Mouse (Mus musculus): ENCODE measurements at regions not wholly inside any gene's neighbourhood (a gene's known extent, or its start where the extent isn't known, plus 50 kb on each side); places are given as distances from the start of the nearest gene placed in this dataset.

- no peak for DNase-seq
Measured at GRCm38 (mm10) chr15:59173452-59174245, 284.6 kb downstream of the Gm49356 start.

DNA sequence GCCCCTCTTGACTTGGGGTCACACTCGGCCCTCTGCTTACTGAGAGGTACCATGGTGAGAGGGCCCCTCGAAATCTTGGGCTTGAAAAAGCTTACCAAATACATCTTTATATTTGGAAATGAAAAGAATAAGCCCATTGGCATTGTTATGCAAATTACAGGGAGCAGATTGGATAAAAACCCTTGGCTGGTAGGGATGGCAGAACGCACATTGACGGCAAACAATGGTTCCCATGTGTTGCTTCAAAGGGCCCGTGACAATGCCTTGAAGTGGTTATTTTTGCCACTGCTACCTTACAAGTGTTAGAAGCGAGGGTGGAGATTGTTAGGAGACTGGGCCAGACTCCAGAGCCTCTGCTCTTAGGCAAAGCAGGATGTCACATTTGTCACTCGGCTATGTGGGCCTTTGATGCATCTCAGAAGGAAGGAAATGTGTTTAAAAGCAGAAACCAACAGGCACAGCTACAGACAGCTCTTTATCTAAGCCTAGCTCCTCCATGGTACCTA, 285.2 kb downstream of the Gm49356 start:
- peak; percentile 54 for DNase-seq

- no peak for DNase-seq
Measured at GRCm38 (mm10) chr15:59174893-59175531, 285.9 kb downstream of the Gm49356 start.

GRCm38 (mm10) chr15:59180076-59180475, 291.0 kb downstream of the Gm49356 start:
- DNase-seq, result no peak

DNA sequence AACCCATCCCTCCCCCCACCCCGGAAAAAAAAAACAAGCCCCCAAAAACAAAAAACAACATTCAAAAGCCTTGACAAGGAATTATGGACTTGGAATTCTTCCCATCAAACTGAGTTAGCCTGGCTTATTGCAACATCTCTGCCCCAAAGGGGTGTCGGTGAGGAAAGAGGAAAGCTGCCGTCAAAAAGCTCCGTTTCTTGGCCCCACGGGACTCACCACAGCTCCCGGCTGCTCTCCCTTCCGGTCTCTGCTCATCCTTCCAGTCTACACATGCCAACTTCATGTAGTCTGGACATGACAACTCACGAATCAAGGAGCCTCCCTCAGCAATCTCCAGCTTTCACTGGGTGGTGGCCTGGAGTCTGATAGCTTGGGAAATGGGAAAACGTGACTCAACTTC, 295.4 kb downstream of the Gm49356 start:
- no peak for DNase-seq

GRCm38 (mm10) chr15:59187566-59187965, 298.5 kb downstream of the Gm49356 start:
- DNase-seq, result no peak

GRCm38 (mm10) chr15:59188371-59188770, 299.3 kb downstream of the Gm49356 start:
- DNase-seq, result no peak

DNA sequence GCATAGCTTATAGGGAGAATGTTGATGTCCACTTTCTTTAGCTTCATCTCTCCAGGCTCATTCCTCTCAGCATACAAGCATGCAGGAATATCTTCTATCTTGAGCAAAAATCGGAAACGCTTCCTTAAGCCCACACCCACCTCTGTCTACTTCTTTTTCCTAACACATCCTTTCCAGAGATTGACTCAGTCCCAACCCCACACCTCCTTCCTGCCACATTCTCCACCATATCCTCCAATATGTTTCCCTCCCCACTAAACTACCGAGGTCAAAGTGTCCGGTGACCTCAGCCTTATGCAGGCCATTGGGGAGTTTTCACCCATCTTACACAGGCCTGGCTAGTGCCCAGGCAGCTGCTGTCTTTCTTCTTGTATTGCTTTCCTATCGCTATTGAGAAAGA, 301.4 kb downstream of the Gm49356 start:
- no peak for DNase-seq

- DNase-seq, result no peak
Measured at GRCm38 (mm10) chr15:59194421-59194820, 305.3 kb downstream of the Gm49356 start.

DNA sequence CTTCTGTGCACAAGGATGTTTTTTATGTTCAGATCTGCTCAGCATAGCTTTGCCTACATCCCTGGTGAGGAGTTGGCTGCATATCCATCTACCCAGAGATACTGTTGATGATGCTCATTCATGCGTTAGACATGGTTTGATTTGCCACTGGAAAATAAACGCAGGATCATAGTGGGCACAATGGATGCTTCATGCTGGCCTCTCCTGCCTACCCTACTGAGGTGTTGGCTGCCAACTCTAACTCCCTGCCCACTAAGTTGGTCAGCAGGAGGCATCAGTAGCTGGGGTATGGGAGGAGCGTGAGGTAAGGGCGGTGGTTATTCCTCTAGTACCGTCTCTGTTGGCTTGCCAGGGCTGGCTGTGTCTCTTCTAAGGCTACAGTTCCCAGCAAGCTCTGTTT, 307.3 kb downstream of the Gm49356 start:
- no peak for DNase-seq

DNA sequence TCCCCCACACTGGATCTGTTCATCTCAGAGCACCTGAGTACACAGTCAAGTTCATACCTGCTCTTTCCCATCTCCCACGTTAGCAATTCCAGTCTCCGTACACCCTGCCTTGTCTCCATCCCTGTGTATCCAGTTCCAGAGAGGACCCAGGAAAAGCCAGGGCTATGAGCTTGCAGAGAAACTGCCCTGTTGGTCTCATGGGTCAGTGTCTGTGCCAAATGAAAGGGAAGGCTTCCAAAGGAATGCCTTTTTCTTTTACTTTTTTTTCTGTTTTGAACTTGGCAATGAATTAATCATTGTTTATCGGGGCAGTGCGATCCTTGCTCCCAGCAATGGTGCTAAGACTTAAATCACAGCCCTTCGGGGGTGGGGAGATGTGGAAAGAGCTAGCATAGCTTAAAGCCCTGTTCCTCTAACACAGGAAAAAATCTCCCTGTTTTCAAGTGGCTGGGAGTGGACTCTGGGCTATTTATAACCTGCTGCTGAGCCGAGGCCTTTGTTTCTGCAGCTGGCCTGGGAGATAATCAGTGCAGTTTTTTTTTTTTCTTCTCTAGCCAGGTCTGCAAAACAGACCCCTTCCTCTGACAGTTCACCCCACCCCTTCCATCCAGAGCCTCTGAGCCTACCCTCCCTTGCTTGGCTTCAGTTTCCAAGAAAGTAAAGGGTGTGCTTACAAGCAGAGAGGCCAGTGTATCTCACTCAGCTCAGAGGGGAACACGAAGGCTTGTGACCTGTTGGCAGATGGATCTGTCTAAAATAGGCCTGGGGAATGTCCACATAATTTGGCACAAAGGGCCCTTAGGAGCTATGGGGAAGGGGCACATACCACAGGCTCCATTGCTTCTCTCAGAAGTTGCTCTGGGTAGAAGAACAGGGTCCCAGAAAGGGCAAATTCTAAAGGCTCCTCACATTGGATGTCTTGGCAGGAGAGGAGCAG, 308.6 kb downstream of the Gm49356 start:
- no peak for DNase-seq

DNA sequence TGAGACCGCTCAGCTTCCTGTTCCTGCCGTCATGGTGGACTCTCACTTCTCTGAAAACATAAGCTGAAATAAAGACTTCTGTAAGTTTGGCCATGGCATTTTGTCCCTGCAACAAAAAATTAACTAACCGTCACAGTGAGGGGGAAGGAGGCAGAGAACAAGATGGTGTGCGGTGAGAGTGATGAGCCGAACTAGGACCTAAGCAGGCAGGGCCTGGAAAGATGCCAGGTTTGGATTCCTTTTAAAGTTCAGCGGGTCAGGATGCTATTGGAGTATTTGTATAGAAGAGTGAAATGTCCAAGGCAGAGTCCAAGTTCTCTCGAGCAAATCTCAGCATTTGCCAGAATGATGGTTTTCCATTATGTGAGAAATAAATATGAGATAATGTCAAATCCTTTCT, 312.3 kb downstream of the Gm49356 start:
- no peak for DNase-seq

GRCm38 (mm10) chr15:59201894-59202670, 313.0 kb downstream of the Gm49356 start:
- DNase-seq, result peak; percentile 26

DNA sequence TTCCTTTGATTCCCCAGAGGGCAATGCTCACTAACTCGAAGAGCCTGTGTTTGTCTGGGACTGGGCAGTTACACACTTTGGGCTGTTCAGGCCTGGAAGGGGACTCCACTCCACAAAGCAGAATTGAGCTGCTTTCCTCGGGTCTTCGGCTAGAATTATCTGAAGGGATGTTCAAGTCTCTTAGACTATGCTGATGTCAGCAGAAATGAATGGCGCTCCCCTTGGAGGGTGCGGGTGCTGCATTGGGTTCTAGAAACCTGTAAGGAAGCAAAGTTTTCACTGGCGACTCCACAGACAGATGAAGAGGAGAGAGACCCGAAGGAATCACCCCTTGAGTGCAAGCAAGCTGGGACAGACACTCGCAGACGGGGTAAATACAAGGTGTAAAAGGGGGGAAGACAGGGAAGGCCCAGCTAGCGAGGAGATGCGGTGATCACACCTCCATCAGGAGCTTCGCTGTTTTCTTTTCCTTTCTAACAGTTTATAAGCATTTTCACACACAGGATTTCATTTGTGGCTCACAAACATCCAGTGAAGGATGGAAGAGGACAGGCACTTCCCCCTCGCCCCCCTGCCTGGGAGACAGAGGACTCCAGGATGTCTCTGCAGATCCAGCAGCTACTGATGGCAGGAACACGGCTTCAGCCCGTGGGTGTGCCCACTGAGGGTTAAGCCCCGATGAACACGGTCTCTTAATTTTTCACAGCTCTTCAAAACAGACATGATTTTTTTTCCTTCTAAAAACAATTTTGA, 314.2 kb downstream of the Gm49356 start:
- no peak for DNase-seq

DNA sequence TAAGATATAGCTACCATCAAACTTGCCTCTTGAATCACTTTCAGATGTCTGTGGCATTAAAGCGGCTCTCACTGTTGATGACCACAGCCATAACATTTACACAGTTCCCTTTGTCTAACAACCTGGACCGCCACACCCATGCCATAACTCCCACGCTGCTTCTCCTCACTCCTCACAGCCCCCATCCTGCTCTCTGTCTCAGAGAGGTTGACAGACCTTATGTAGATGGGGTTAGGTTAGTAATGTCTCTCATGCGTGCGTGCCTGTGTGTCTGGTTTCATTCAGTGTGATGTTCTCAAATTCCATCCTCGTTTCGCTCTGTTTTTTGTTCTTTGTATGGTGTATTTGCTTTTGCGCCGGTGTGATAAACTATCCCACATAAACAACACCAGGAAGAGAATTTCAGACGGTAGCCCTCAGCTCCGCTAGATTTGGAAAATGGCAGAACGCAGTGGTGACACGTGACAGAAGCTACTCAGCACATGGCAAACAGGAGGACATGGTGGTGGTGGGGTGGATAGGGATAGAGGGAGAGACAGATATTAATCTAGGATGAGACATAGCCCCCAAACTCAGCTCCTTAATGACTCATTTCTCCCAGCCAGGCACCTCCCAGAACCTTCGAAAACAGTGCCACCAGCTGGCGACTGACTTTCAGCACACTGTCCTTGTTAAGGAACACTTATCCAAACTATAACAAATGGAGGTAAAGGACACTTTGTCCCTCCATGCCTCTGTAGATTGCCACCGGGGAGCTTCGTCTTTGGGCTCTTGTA, 314.9 kb downstream of the Gm49356 start:
- peak; percentile 57 for DNase-seq

- no peak for DNase-seq
Measured at GRCm38 (mm10) chr15:59205091-59205490, 316.0 kb downstream of the Gm49356 start.

DNA sequence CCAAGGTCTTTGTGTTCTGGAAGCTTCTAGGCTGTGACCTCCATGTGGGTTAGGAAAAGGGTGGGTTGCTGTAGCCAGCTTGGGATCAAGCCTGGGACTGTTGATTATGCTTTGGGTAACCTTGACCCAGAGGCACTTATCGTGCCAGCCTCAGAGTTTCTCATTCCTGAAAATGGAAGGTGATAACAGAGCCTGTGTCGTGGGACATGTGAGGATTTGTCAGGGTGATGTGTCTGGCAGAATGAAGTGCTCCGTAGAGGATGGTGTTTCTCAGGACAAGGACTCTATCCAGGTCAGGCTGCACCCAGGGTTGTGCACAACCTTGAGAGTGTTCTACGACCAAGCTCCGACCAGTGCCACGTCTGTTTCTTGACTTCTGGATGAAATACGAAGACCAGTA, 316.4 kb downstream of the Gm49356 start:
- DNase-seq, result no peak

DNA sequence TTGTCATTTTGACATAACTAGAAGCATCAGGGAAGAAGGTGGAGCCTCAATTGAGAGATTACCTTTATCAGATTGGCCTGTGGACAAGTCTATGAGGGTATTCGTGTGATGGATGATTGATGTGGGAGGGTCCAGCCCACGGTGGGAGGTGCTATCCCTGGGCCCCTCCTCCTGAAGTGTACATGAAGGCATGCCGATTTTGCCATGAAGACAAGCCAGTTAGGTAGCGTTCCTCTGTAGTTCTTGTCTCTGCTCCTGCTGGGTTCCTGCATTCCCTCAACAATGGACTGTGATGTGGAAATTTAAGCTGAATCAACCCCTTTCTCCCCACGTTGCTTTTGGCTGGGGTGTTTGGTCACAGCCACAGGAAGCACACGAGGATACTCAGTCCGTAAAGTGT, 317.5 kb downstream of the Gm49356 start:
- no peak for DNase-seq

GRCm38 (mm10) chr15:59207976-59208375, 318.9 kb downstream of the Gm49356 start:
- DNase-seq, result no peak

DNA sequence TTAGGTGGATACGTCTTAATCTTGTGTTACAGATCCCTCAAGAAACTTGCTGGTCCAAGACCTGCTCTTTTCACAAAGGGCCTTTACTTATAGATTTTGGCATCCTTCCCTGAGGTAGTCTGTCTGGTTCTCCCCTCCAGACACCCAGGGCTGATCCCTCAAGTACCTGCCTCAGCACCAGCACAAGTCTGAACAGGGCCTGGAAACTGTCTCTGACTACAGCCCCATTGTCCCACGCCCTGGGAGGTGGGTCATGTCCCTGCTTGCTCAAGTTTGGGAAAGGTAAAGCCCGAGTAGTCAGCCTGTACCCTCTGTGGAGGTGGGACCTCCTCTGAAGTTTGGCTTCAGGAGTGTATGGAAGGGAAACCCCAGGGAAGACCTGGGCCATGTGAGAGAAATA, 323.3 kb downstream of the Gm49356 start:
- no peak for DNase-seq

DNA sequence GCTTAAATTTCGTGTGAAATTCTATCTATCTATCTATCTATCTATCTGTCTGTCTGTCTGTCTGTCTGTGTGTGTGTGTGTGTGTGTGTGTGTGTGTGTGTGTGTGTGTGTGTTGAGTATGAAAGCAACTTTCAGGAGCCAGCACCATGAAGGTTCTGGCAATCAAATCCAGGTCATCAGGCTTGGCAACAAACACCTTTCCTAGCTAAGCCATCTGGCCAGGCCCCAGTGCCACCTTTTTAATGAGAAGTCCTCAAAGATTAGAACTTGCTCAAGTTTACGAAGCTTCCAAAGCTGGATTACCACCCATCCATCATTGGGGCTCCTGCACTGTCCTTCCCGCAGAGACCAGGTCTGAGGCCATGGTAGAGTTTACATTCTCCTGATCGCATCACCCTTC, 325.0 kb downstream of the Gm49356 start:
- no peak for DNase-seq

All from thymus, postnatal 14 days (tissue).